Mouse (Mus musculus): ENCODE measurements around the gene Btf3.

DNA sequence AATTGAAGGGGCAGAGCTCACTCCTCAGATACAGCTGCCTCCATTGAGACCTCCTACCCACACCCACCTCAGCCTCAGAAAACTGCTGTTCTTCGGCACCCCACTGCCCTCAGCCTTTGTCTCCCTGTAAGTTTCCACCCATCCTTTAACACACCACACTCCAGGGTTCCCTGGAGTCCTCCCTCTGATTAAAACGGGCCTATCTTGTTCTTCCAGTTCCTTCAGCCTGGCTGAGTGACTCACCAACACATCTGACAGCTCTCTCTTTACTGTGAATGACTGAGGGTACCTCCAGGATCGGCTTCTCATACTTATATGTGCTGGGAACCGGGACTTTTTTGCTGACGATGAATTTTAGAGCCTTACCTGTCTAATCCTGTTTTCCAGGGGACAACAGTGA lies 20.7 kb downstream of the Btf3 start:
- TF ChIP-seq POLR2A (IDR thresholded peaks at IDR 0.05; ENCODE audit: insufficient read depth, low read depth, low read length) = no peak
- no peak for TF ChIP-seq CTCF (IDR thresholded peaks at IDR 0.05; ENCODE audit: insufficient read depth, low read depth, low read length)

Data from olfactory bulb, adult 2 months (tissue).